Mouse (Mus musculus) left cerebral cortex, postnatal 4 days (tissue): Measurements from ENCODE around the gene Slc38a1. TPM values are rescaled to one million over a fixed set of nuclear protein-coding genes. Genes with fewer than 3 reads are reported as not detected.

Experiments used
- total RNA-seq, 2 experiments: library from RNA; stranded (reverse); gene quantifications; 2 replicates each; pipeline ENCODE4 v1.2.3; 2021

The Slc38a1 gene
- total RNA-seq, 2 experiments from 2014 or later: 116 to 118 TPM

Other genes with a start within 250 kb of the Slc38a1 start
- 10 to 100 TPM; 48.9 to 50.6 TPM for gene Scaf11, start 182.1 kb downstream of the Slc38a1 start, total RNA-seq
- 100 to 1,000 TPM; 114 to 124 TPM for gene Slc38a2, start 56.8 kb upstream of the Slc38a1 start, total RNA-seq